Mouse (Mus musculus) T-helper 1 cell (primary cell): ENCODE results near the gene Txn2.
"Not testable (repeated sequence)": the region's sequence is repeated elsewhere in the genome, so short reads cannot be mapped to it uniquely, and the experiment has no call there.

Experiments
- in situ Hi-C: fragments of 300-600 bp; cut with MboI, MseI; formaldehyde crosslinking; loops from one replicate; pipeline ENCODE4 v1.15.1; 2025; ENCODE audit warnings: high pct_unique_total_duplicates

Gene Txn2

GRCm38 (mm10) chr15:77880738-77881137 is 48.1 kb downstream of the Txn2 start:
- in situ Hi-C loops: no loop called here

- in situ Hi-C loops: loop anchor here (10.0 kb wide), 1 partner anchor 345 kb away; the partner anchor contains the start of gene Apol7c
Measured at GRCm38 (mm10) chr15:77879756-77880155, 49.0 kb downstream of the Txn2 start.

GRCm38 (mm10) chr15:77877209-77877608 is 51.6 kb downstream of the Txn2 start:
- in situ Hi-C loops: loop anchor here (10.0 kb wide), 1 partner anchor 342 kb away; the partner anchor contains the start of gene Apol7c

- in situ Hi-C loops: loop anchor here (10.0 kb wide), 1 partner anchor 342 kb away; the partner anchor contains the start of gene Apol7c
Measured at GRCm38 (mm10) chr15:77876716-77877115, 52.1 kb downstream of the Txn2 start.

- in situ Hi-C loops: loop anchor here (10.0 kb wide), 1 partner anchor 341 kb away; the partner anchor contains the start of gene Apol7c
Measured at GRCm38 (mm10) chr15:77875953-77876352, 52.9 kb downstream of the Txn2 start.

- in situ Hi-C loops: loop anchor here (10.0 kb wide), 1 partner anchor 340 kb away; the partner anchor contains the start of gene Apol7c
Measured at GRCm38 (mm10) chr15:77874807-77875206, 54.0 kb downstream of the Txn2 start.

GRCm38 (mm10) chr15:77874310-77874709 is 54.5 kb downstream of the Txn2 start:
- in situ Hi-C loops: loop anchor here (10.0 kb wide), 1 partner anchor 340 kb away; the partner anchor contains the start of gene Apol7c

- in situ Hi-C loops: loop anchor here (10.0 kb wide), 1 partner anchor 339 kb away; the partner anchor contains the start of gene Apol7c
Measured at GRCm38 (mm10) chr15:77873564-77873963, 55.2 kb downstream of the Txn2 start.

- in situ Hi-C loops: loop anchor here (10.0 kb wide), 1 partner anchor 338 kb away; the partner anchor contains the start of gene Apol7c
Measured at GRCm38 (mm10) chr15:77872996-77873395, 55.8 kb downstream of the Txn2 start.

- in situ Hi-C loops: no loop called here
Measured at GRCm38 (mm10) chr15:77868340-77868739, 60.5 kb downstream of the Txn2 start.

GRCm38 (mm10) chr15:77867231-77867968 is 61.4 kb downstream of the Txn2 start:
- in situ Hi-C loops: not testable (repeated sequence)

GRCm38 (mm10) chr15:77866583-77867220 is 62.1 kb downstream of the Txn2 start:
- in situ Hi-C loops: no loop called here
